Mouse (Mus musculus) heart, embryonic 10.5 days (tissue): ENCODE results near the gene Adk. TPM values are rescaled to one million over a fixed set of nuclear protein-coding genes. Genes with fewer than 3 reads are reported as not detected.

Source experiments
- DNase-seq: peaks from one replicate; pipeline ENCODE4 v3.0.0-alpha.2; 2017; ENCODE audit warnings: low spot score
- H3K27ac ChIP-seq: fragments of 300-500 bp; sonication (generic); 2 replicates; pipeline ENCODE4 v1.5.1; 2016; ENCODE audit warnings: mild to moderate bottlenecking
- H3K27me3 ChIP-seq: fragments of 300-500 bp; sonication (generic); 2 replicates; pipeline ENCODE4 v1.6.1; 2016; ENCODE audit warnings: mild to moderate bottlenecking; ENCODE audit not compliant: poor library complexity, insufficient read depth, severe bottlenecking
- H3K36me3 ChIP-seq: fragments of 300-500 bp; sonication (generic); 2 replicates; pipeline ENCODE4 v1.6.1; 2016; ENCODE audit warnings: mild to moderate bottlenecking, moderate library complexity
- H3K4me1 ChIP-seq: fragments of 300-500 bp; sonication (generic); 2 replicates; pipeline ENCODE4 v1.6.1; 2016; ENCODE audit warnings: mild to moderate bottlenecking
- H3K4me3 ChIP-seq: fragments of 300-500 bp; sonication (generic); 2 replicates; pipeline ENCODE4 v1.5.1; 2016; ENCODE audit warnings: mild to moderate bottlenecking, moderate library complexity
- H3K9me3 ChIP-seq: fragments of 300-500 bp; sonication (generic); 2 replicates; pipeline ENCODE4 v1.6.1; 2016; ENCODE audit warnings: mild to moderate bottlenecking, moderate library complexity
- WGBS: fragments of 180-500 bp; shearing (Covaris S2); methylation state at CpG from one replicate; pipeline ENCODE4 v1.1.7; 2016; 5-methylcytosine and 5-hydroxymethylcytosine counted together
- polyA plus RNA-seq: library from polyadenylated mRNA; unstranded; fragments of >200 nt; fragmentation: Nextera tagmentation; extraction: Ambion mirVana; gene quantifications from 2 replicates; pipeline ENCODE4 v1.2.1, GENCODE M21; 2016

Adk gene
- polyA plus RNA-seq, 1 experiment from 2014 or later: 275 TPM

DNA sequence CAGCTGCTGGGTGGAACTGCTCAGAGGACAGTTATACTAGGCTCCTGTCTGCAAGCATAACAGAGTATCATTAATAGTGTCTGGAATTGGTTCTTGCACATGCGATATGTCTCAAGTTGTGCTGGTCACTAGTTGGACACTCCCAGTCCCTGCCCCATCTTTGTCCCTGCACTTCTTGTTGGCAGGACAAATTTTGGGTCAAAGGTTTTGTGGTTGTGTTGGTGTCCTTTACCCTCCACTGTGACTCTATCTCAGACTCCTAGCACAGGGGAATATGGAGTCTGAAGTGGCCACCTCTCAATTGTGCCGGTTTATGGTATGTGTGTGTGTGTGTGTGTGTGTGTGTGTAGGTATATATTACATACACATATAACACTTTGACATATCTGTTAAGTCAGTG lies 225.9 kb downstream of the Adk start:
- Histone ChIP-seq H3K36me3 (no peaks in the 10 kb centered on the region), H3K4me1 (peaks cover 8% of the 10 kb centered on the region; the same call in 1 of the 2 replicates), H3K27me3 (no peaks in the 10 kb centered on the region), H3K9me3 (no peaks in the 10 kb centered on the region), H3K27ac (no peak overlapping the region), H3K4me3 (no peak overlapping the region)
- no peak for DNase-seq
- WGBS: 91% methylated on average over 2 of the region's 2 CpGs

DNA sequence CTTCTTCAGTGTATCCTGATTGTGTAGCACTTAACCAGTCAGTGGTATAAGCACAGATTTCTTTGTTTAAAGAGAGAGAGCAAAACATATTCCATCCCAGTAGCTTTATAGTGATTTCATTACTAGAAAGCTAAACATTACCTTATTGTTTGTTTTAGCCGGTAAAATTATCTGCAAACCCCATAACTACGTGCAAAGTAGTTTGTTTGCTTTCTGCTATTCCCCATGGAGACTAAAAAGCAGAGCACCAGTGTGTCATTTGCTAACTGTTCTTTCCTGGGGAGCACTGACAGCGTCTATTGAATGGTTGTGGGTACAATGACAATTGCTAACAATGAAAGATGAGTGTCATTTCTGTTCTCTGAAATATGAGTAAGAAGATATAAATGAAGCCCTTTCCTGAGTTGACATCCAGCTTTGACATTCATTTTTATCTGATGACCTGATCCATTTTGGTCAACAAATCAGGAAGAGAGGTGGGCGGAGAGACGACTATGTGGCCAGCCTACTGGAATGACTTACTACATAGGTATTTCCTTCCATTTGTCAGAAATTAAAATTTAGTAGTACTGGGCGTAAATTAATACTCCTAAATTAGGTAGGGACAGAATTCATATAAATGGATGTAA lies 226.6 kb downstream of the Adk start:
- no peak overlapping the region for H3K4me3 ChIP-seq
- no peaks in the 10 kb centered on the region for H3K9me3 ChIP-seq
- WGBS: 77% methylated on average over 6 of the region's 6 CpGs
- peaks cover 8% of the 10 kb centered on the region; the same call in 1 of the 2 replicates for H3K4me1 ChIP-seq
- H3K27me3 ChIP-seq: no peaks in the 10 kb centered on the region
- H3K27ac ChIP-seq: no peak overlapping the region
- H3K36me3 ChIP-seq: no peaks in the 10 kb centered on the region
- DNase-seq: no peak

DNA sequence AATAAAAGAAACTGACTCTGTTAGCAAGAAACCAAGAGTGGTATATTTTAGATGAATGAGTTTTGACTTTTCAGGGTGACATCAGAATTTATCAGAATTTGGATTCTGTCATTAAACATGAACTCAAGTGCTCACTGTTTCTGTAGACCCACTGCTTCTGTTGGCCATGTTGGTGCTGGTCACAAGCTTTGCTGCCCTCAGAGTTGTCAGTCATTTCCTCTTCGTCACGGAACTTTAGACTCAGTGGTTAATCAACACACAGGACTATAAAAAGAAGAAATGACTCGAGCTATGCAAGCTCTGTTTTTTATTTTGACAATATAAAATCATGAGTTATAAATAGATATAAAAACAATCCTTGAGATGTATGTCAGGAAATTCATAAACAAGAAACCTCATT lies 228.1 kb downstream of the Adk start:
- 77% methylated on average over 3 of the region's 3 CpGs for WGBS
- H3K36me3 ChIP-seq: no peaks in the 10 kb centered on the region
- no peaks in the 10 kb centered on the region for H3K27me3 ChIP-seq
- no peak overlapping the region for H3K4me3 ChIP-seq
- H3K27ac ChIP-seq: no peak overlapping the region
- peaks cover 4% of the 10 kb centered on the region; the same call in 1 of the 2 replicates for H3K4me1 ChIP-seq
- DNase-seq: no peak
- no peaks in the 10 kb centered on the region for H3K9me3 ChIP-seq

DNA sequence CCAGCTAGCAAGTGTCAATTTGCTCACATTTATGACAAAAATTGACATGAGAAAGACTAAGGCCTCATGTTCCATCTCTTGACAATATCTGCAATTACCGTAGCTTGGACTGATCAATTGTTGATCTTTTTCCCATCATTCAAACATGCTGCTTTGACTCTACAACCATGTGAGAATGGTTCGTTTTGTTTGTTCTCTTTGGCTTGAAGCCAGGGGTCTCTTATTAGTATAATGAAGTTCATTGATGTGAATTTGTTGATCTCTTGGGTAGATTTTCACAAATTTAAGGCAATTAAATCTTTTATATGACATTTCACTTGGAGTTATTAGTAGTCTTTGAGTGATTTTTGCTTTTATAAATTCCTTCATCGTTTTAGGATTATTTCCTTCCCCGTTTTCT lies 229.1 kb downstream of the Adk start:
- Histone ChIP-seq H3K27ac (no peak overlapping the region), H3K27me3 (no peaks in the 10 kb centered on the region), H3K9me3 (no peaks in the 10 kb centered on the region), H3K4me3 (no peak overlapping the region), H3K4me1 (no peaks in the 10 kb centered on the region), H3K36me3 (no peaks in the 10 kb centered on the region)
- 91% methylated on average over 4 of the region's 4 CpGs for WGBS
- no peak for DNase-seq

DNA sequence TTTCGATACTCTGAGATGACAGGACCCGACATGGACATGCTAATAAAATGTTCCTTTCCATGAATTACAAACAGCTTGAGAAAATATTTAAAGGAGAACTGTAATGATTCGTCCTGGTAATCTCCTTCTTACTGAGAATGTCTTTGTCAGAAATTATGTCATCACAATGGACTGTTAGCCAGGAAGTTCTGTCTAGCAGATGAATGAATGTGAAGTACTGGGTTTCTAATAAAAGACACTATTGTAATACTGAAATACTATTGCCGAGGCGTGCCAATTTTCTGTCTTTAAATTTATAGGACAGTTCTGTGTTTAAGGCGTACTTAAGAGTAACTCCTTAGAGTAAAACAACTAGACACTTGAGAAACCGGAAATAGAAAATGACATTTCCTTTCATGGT lies 231.7 kb downstream of the Adk start:
- Histone ChIP-seq H3K27ac (no peak overlapping the region), H3K27me3 (no peaks in the 10 kb centered on the region), H3K9me3 (no peaks in the 10 kb centered on the region), H3K4me3 (no peak overlapping the region), H3K36me3 (no peaks in the 10 kb centered on the region), H3K4me1 (no peaks in the 10 kb centered on the region)
- DNase-seq: no peak
- WGBS: 73% methylated on average over 7 of the region's 7 CpGs

DNA sequence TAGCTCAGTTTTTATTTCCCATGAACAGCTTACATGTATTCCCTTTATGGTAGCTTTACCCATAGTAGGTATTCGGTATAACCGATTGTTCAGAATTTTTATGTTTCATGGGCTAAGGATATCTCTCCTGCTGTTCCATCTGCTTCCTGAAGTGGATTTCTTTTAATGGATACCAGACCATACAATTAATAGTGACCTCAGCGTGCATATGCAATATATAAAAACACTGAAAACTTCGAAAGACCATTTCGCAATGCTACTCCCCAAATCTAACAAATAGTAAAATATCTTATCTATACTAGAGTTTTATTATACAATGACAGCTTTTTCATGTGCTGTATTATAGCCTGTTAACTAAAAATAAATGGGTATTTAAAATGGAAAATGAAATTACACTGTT lies 232.5 kb downstream of the Adk start:
- no peaks in the 10 kb centered on the region for H3K36me3 ChIP-seq
- H3K4me3 ChIP-seq: no peak overlapping the region
- H3K27me3 ChIP-seq: no peaks in the 10 kb centered on the region
- no peaks in the 10 kb centered on the region for H3K9me3 ChIP-seq
- no peaks in the 10 kb centered on the region for H3K4me1 ChIP-seq
- WGBS: 92% methylated on average over 5 of the region's 5 CpGs
- no peak for DNase-seq
- no peak overlapping the region for H3K27ac ChIP-seq

DNA sequence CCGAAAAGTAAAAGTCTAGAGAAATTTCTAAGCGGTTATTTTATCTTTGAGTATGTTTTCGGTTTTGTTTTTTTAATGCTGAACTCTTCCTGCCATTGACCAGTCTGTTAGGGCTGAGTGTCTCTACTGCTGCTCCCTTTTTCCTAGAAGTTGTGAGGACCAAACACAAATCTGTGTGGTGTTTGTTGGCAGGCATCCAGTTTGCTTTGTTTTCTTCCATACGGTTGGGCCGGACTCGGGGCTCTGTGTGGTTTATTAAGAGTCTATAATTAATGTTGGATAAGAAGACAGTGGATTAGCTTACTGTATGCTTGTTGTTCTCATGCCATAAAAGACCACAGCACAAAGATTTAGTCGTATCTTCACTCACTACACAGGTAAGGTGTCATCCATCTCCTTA lies 233.9 kb downstream of the Adk start:
- no peaks in the 10 kb centered on the region for H3K36me3 ChIP-seq
- H3K27ac ChIP-seq: no peak overlapping the region
- 82% methylated on average over 7 of the region's 7 CpGs for WGBS
- no peaks in the 10 kb centered on the region for H3K4me1 ChIP-seq
- no peaks in the 10 kb centered on the region for H3K27me3 ChIP-seq
- H3K9me3 ChIP-seq: no peaks in the 10 kb centered on the region
- no peak for DNase-seq
- H3K4me3 ChIP-seq: no peak overlapping the region

DNA sequence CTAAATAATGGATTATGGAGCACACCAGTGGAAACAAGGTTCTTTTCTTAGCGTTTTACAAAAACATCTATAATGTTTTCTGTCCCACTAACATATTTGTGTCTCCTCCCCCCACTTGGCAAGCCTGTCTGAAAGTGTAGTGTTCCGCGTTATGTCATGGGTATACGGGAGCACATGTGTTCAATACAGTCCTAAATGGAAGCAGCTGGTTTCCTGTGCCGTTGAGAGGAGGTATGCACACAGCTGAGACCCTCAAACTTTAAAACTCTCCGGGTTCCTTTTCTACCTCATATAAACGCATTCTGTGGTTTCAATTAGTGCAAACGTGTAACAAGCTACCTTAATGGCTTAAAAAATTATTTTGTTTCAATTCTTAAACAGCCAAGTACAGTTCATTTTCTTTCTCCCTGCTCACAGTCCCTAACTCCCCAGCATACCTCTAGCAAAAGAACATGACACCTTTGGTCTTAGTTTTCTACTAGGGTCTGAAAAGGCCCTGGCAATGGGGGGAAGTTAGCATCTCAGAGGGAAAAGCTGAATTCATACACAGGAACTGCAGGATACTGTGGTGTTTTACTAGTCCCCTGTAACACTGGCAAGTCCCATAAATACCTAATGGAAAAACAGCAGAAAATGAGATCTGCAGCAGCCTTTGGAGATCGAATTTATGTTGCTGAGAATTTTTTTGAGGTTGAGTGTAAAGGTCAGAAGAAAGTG lies 235.5 kb downstream of the Adk start:
- Histone ChIP-seq H3K27me3 (no peaks in the 10 kb centered on the region), H3K4me3 (no peak overlapping the region), H3K27ac (no peak overlapping the region), H3K9me3 (no peaks in the 10 kb centered on the region), H3K4me1 (no peaks in the 10 kb centered on the region), H3K36me3 (no peaks in the 10 kb centered on the region)
- DNase-seq: no peak
- 82% methylated on average over 9 of the region's 9 CpGs for WGBS

DNA sequence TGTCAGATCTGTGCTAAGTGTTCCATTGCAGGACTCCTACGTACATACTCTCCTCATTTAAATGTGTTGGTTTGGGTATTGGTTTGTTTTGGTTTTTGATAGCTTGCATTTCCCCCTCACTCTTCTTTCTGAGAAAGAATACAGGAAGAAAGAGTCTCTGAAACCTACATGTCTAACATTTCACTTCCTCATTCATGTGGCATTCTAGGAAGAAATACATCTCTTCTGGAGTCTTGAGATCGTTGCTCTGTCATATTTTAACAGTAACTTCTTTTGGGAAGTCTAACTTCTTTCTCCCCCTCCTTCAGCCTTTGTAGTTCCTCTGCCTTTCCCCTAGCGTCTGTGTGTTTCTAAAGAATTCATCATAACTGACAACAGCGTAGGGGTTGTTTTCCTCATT lies 247.4 kb downstream of the Adk start:
- Histone ChIP-seq H3K27me3 (no peaks in the 10 kb centered on the region), H3K4me1 (peaks cover under 1% of the 10 kb centered on the region; the same call in 1 of the 2 replicates), H3K9me3 (no peaks in the 10 kb centered on the region), H3K36me3 (peaks cover 3% of the 10 kb centered on the region), H3K27ac (no peak overlapping the region), H3K4me3 (no peak overlapping the region)
- no peak for DNase-seq
- WGBS: 85% methylated on average over 4 of the region's 4 CpGs

DNA sequence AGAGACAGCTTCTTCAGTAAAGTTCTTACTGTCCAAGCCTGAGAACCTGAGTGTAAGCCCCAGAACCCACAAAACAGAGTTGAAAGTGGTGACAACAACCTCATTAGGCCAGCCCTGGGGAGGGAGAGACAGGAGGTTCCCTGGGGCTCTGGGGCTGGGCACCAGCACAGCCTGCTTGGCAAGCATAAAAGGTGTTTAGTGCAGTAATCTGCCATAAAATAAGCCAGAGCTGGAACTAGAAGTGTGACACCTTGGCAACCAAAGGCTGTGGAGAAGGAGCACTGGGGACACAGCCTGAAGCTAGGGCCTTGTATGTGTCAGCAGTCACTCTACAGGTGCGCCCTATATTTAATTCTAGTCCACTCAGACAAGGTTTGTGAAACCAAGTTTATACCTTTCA lies 252.4 kb downstream of the Adk start:
- DNase-seq: no peak
- no peaks in the 10 kb centered on the region for H3K9me3 ChIP-seq
- no peak overlapping the region for H3K4me3 ChIP-seq
- H3K36me3 ChIP-seq: no peaks in the 10 kb centered on the region
- H3K27ac ChIP-seq: no peak overlapping the region
- H3K4me1 ChIP-seq: peaks cover 3% of the 10 kb centered on the region; the same call in 1 of the 2 replicates
- WGBS: 94% methylated on average over 1 of the region's 1 CpGs
- no peaks in the 10 kb centered on the region for H3K27me3 ChIP-seq

DNA sequence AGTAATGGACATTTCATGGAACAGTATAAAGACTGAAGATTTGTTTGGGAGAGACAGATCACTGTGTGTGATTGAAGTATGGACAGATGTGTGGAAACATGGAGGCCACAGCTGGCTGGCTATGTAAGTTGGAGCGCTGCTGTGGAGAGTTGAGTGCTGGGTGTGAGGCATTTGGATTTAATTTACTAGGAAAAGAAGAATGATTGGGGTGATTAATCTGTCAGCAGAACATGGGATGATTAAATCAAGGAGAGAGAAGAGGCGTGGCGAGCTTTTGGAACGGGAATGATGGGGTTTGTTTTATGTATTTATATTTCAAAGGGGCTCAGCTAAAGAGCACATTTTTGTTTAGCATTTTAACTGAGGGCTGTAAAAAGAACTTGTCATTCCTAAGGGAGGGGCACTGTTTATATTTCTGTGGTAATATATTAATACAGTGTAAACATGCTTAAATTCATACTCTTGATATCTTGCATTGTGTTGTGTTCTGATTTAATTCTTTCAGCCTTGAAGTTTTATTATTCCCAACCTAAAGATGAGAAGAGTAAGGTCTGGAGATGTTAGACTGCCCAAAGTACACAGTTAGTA lies 256.1 kb downstream of the Adk start:
- no peak overlapping the region for H3K4me3 ChIP-seq
- no peaks in the 10 kb centered on the region for H3K36me3 ChIP-seq
- no peak overlapping the region for H3K27ac ChIP-seq
- H3K27me3 ChIP-seq: no peaks in the 10 kb centered on the region
- no peaks in the 10 kb centered on the region for H3K9me3 ChIP-seq
- H3K4me1 ChIP-seq: peaks cover 10% of the 10 kb centered on the region
- DNase-seq: no peak
- WGBS: 89% methylated on average over 4 of the region's 4 CpGs

DNA sequence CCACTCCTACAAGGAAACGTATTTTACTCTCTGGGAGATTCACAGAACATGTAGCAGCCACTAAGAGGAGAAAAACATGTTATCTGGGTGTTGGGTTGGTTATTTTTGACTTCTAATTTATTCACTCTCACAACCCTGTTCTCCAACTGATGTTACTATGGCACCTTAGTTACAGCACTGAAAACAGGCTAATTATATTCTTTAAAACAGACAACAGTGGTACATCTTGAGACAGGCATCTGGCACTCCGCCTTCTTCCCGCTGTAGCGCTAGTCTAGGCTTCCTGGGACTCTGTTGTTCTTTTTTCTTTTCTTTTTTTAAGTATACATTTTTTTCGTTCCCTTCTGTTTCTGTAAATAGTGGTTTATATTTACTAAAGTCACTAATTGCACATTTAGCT lies 258.2 kb downstream of the Adk start:
- Histone ChIP-seq H3K36me3 (no peaks in the 10 kb centered on the region), H3K4me1 (peaks cover 6% of the 10 kb centered on the region; the same call in 1 of the 2 replicates), H3K4me3 (no peak overlapping the region), H3K27me3 (no peaks in the 10 kb centered on the region), H3K9me3 (no peaks in the 10 kb centered on the region), H3K27ac (no peak overlapping the region)
- no peak for DNase-seq
- 91% methylated on average over 5 of the region's 5 CpGs for WGBS

DNA sequence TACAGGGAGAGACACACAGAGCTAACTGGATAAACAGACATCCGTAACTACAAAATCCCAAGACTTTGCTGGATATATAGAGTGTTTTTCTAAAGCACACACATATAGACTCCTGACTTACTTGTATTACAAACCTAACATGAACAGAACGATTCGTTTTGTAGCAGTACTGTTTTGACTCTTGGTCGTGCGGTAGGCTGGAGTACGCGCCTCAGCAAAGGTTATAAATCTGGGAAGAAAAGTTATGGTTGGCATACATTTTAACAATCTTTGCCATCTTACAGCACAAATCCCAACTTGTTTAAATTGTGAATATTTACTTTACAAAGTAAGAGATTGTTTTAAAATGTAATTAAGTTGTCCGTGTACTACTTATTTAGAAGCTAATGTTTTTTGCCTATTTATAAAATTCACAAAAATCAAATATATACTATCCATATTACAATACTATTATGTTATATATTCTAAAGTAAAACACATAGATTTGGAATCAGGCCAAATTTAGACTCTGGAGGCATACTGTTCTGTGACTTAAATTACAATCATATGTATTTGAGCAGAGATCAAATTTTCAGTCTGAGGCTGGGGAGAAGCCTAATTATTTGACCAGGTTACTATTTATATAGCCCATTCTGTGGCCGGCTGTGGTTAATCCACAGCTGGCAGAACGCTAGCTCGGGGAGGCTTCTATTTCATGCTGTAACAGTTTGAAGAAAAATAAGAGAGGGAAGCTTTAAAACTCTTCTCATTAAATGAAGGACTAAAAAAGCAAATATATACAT lies 261.4 kb downstream of the Adk start:
- peaks cover 6% of the 10 kb centered on the region; the same call in 1 of the 2 replicates for H3K4me1 ChIP-seq

More for the DNA sequence above, 261.4 kb downstream of the Adk start:
- Histone ChIP-seq H3K4me3 (no peak overlapping the region), H3K36me3 (no peaks in the 10 kb centered on the region; the same call in 1 of the 2 replicates), H3K9me3 (no peaks in the 10 kb centered on the region), H3K27ac (no peak overlapping the region), H3K27me3 (no peaks in the 10 kb centered on the region)
- no peak for DNase-seq
- 87% methylated on average over 11 of the region's 11 CpGs for WGBS
